Mouse (Mus musculus): ENCODE measurements around the gene Syap1. TPM values are rescaled to one million over a fixed set of nuclear protein-coding genes. Genes with fewer than 3 reads are reported as not detected.
A peak's percentile ranks its signal among the peaks of the same experiment; 100 is the strongest.

Syap1 gene
- polyA plus RNA-seq, 1 experiment = 26.0 TPM

DNA sequence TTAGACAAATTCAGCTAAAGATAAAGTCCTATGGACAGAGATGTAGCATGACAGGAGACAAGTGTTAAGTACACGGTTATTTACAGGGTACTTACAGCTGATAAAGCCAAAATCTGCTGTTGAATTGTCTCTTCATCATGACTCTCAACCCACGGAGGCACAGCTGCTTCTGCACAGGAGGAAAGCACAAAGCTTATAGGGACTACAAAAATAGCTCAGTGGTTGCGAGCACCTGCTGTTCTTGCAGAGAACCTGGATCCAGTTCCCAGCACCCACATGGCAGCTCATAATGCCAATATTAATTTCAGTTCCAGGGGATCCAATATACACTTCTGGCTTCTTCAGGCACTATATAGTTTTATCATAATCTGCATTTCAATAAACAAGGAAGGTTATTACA is 10.0 kb downstream of the Syap1 start:
- no peaks in the 10 kb centered on the region for H3K4me1 ChIP-seq (ENCODE audit: control insufficient read depth, insufficient read depth, low read length)
- H3K27ac ChIP-seq (ENCODE audit: insufficient read depth, low read length) = no peak overlapping the region
- no peak overlapping the region for H3K4me3 ChIP-seq (ENCODE audit: insufficient read depth, low read length)
- no peak for TF ChIP-seq CTCF (IDR thresholded peaks at IDR 0.05; ENCODE audit: extremely low read depth, insufficient read depth, low read length)
- no peak for TF ChIP-seq POLR2A (IDR thresholded peaks at IDR 0.05; ENCODE audit: extremely low read depth, insufficient read depth, low read length)

DNA sequence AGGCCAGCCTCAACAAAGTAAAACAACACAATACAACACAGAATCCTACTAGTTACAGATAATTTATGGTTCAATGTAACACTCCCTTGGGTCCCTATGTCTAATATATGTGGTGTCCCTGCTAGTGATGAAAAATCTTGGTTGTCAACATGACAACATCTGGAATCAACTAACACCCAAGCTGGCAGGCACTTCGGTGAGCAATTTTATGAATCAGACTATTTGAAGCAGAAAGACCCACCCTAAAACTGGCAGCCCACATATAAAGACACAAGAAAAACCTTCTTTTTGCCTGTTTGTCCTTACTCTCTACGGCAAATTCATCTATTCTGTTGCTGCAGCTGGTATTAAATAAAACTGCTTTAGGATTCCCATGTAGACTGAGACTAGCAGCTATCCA is 14.5 kb downstream of the Syap1 start:
- TF ChIP-seq POLR2A (IDR thresholded peaks at IDR 0.05; ENCODE audit: extremely low read depth, insufficient read depth, low read length) (no peak), CTCF (IDR thresholded peaks at IDR 0.05; ENCODE audit: extremely low read depth, insufficient read depth, low read length) (no peak)
- no peak overlapping the region for H3K27ac ChIP-seq (ENCODE audit: insufficient read depth, low read length)

DNA sequence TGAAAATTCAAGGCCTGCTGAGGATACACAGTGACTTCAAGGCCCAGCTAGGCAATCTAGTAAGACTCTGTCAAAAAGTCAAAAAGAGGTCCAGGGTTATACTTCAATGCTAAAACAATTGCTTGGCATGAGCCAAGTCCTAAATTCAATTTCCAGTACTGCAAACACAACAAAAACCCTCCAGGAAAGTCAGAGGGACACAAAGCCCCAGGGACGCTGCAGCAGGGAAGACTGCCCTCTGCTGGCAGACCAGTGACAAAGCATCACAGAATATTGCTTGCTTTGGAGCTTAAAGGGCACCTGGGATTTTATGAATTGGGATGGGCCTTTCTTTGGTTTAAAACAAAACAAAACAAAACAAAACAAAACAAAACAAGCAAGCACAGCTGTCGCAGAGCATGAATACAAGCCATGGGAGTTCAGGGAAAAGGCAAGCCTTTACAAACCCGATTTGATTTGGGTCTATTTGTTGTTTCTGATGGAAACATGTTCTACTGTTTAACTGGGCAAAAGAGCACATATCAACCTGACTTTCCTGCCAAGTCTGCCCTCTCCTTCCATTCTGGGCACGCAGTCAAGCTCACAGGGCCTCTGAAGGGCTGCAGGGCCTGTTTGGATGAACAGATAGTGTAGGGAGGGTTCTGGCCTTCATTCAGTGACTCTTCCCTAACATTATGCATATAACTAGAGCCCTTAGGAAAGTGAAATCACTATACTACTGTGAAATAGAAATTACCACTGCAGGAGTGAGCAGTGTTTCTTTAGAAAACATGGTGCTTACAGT is 16.3 kb downstream of the Syap1 start:
- TF ChIP-seq POLR2A (IDR thresholded peaks at IDR 0.05; ENCODE audit: extremely low read depth, insufficient read depth, low read length) (no peak), CTCF (IDR thresholded peaks at IDR 0.05; ENCODE audit: extremely low read depth, insufficient read depth, low read length) (peak; percentile 59)
- no peak overlapping the region for H3K27ac ChIP-seq (ENCODE audit: insufficient read depth, low read length)
- no peak overlapping the region for H3K4me3 ChIP-seq (ENCODE audit: insufficient read depth, low read length)
- H3K4me1 ChIP-seq (ENCODE audit: control insufficient read depth, insufficient read depth, low read length) = no peaks in the 10 kb centered on the region

More for the DNA sequence above, 14.5 kb downstream of the Syap1 start:
- Histone ChIP-seq H3K4me1 (ENCODE audit: control insufficient read depth, insufficient read depth, low read length) (no peaks in the 10 kb centered on the region), H3K4me3 (ENCODE audit: insufficient read depth, low read length) (no peak overlapping the region)

DNA sequence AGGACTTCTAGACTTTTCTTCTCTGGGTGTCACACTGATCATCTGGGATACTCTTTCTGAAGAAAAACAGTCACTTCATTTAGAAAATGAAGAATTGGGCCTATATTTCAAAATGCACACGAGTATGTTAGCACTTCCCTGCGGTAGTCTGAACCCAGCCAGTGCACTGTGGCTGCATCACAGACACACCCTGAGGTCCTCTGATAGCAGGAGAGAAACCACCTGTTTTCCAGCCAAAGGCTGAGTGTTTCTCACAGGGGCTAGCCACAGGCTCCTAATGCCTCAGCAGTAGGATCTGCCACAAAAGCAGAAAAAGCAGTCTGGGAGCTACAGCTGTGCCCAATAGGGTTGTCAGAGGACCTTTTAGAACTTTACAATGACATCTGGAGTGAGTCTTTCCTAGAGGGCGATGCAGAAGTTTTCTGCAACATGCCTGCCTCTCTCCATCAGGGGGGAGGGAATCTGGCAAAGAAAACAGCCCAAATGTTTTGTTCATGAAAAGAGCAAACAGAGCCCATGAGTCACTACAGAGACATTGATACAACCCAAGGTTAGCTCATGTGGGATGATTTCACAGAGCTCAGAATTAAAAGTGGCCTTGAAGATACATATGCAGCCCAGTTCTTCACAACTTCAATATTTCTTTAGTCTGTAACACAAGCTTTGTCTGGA is 19.8 kb downstream of the Syap1 start:
- TF ChIP-seq CTCF (IDR thresholded peaks at IDR 0.05; ENCODE audit: extremely low read depth, insufficient read depth, low read length) = no peak
- no peaks in the 10 kb centered on the region for H3K4me1 ChIP-seq (ENCODE audit: control insufficient read depth, insufficient read depth, low read length)
- no peak overlapping the region for H3K27ac ChIP-seq (ENCODE audit: insufficient read depth, low read length)
- no peak overlapping the region for H3K4me3 ChIP-seq (ENCODE audit: insufficient read depth, low read length)

GRCm38 (mm10) chrX:162848682-162849081 is 39.6 kb downstream of the Syap1 start:
- H3K4me3 ChIP-seq (ENCODE audit: insufficient read depth, low read length) = no peak overlapping the region
- TF ChIP-seq POLR2A (IDR thresholded peaks at IDR 0.05; ENCODE audit: extremely low read depth, insufficient read depth, low read length) (no peak), CTCF (IDR thresholded peaks at IDR 0.05; ENCODE audit: extremely low read depth, insufficient read depth, low read length) (no peak)
- H3K27ac ChIP-seq (ENCODE audit: insufficient read depth, low read length) = no peak overlapping the region
- H3K4me1 ChIP-seq (ENCODE audit: control insufficient read depth, insufficient read depth, low read length) = no peaks in the 10 kb centered on the region

DNA sequence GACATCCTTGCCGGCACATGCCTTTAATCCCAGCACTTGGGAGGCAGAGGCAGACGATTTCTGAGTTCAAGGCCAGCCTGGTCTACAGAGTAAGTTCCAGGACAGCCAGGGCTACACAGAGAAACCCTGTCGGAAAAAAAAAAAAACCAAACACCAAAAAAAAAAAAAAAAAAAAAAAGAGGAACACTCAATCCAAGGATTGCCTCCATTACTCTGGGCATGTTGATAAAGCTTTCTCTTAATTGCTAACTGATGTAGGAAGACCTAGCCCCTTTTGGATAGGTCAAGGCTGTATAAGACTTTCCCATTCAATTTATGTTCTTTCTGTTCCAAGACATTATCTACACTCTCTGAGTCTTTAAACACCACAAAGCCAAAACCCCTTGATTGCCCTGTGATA is 42.7 kb downstream of the Syap1 start:
- H3K4me1 ChIP-seq (ENCODE audit: control insufficient read depth, insufficient read depth, low read length) = no peaks in the 10 kb centered on the region
- TF ChIP-seq POLR2A (IDR thresholded peaks at IDR 0.05; ENCODE audit: extremely low read depth, insufficient read depth, low read length) (no peak), CTCF (IDR thresholded peaks at IDR 0.05; ENCODE audit: extremely low read depth, insufficient read depth, low read length) (no peak)
- H3K4me3 ChIP-seq (ENCODE audit: insufficient read depth, low read length) = no peak overlapping the region
- no peak overlapping the region for H3K27ac ChIP-seq (ENCODE audit: insufficient read depth, low read length)

DNA sequence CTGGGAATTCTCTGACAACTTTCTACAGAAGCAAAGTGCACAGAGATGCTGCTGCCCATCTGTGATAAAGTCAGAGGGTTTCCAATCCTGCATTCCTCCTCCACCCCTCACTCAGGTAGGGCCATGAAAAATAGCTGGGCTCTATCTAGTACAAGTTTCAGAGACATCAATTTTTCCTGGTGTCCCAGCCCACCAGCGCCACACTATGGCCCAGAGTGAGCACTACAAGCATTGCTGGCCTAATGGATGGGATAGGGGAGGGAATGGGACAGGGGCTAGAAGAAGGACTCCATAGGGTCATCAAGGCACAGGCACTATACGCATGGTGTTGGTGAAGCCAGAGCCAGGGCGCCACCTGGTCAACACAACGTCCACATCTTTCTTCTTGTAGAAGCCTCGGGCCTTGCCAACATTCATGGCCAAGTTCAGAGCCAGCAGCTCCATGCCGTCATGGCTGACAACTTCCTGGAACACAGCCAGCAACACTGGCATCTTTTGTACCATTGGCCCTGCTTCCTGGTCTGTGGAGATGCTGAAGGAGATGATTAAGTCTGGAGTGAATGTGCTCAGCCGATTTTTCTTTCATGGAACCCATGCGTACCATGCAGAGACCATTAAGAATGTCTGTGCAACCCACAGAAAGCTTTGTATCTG is 43.7 kb downstream of the Syap1 start:
- H3K27ac ChIP-seq (ENCODE audit: insufficient read depth, low read length) = no peak overlapping the region

DNA sequence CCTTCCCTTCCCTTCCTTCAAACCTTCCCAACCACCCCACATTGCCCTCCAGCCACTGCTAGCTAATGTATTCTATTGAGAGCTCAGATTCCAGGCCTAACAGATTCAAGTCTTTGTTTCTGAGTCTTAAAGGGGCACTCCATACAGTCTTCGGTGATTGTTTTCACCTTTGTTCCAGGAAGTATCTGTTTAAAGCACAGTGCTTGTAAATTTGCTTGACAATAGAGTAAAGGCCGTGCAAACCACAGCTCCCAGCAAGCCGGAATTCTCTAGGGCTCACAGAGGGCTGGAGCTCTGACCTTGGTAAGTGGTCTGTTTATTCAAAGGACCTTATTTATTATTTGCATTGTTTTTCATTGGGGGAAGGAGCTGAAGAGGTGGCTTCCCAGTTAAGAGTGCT is 56.1 kb downstream of the Syap1 start:
- H3K4me1 ChIP-seq (ENCODE audit: control insufficient read depth, insufficient read depth, low read length) = no peaks in the 10 kb centered on the region
- TF ChIP-seq CTCF (IDR thresholded peaks at IDR 0.05; ENCODE audit: extremely low read depth, insufficient read depth, low read length) = no peak
- no peak for TF ChIP-seq POLR2A (IDR thresholded peaks at IDR 0.05; ENCODE audit: extremely low read depth, insufficient read depth, low read length)
- H3K27ac ChIP-seq (ENCODE audit: insufficient read depth, low read length) = no peak overlapping the region
- no peak overlapping the region for H3K4me3 ChIP-seq (ENCODE audit: insufficient read depth, low read length)

More for the DNA sequence above, 43.7 kb downstream of the Syap1 start:
- TF ChIP-seq POLR2A (IDR thresholded peaks at IDR 0.05; ENCODE audit: extremely low read depth, insufficient read depth, low read length) (no peak), CTCF (IDR thresholded peaks at IDR 0.05; ENCODE audit: extremely low read depth, insufficient read depth, low read length) (no peak)
- Histone ChIP-seq H3K4me3 (ENCODE audit: insufficient read depth, low read length) (no peak overlapping the region), H3K4me1 (ENCODE audit: control insufficient read depth, insufficient read depth, low read length) (no peaks in the 10 kb centered on the region)

DNA sequence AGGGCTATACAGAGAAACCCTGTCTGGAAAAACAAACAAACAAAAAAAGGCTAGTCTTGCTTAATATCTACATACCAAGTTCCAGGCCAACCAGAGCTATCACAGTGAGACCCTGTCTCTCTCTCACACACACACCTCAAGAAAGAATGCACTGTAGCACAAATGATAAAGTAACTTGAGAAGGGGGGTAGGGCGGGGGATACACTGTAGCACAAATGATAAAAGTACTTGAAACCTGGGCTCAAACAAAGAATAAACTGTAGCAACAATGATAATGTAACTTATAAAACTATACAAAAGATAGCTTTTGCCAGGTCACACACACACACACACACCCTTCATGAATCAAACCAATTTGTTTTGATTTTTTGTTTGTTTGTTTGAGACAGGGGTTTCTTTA is 56.7 kb downstream of the Syap1 start:
- Histone ChIP-seq H3K4me1 (ENCODE audit: control insufficient read depth, insufficient read depth, low read length) (no peaks in the 10 kb centered on the region), H3K27ac (ENCODE audit: insufficient read depth, low read length) (no peak overlapping the region), H3K4me3 (ENCODE audit: insufficient read depth, low read length) (no peak overlapping the region)
- TF ChIP-seq CTCF (IDR thresholded peaks at IDR 0.05; ENCODE audit: extremely low read depth, insufficient read depth, low read length) (no peak), POLR2A (IDR thresholded peaks at IDR 0.05; ENCODE audit: extremely low read depth, insufficient read depth, low read length) (no peak)

Data from cortical plate, adult 2 months (tissue).